Mouse (Mus musculus) stomach, embryonic 16.5 days (tissue): ENCODE data around the gene Alkbh5. TPM values are rescaled to one million over a fixed set of nuclear protein-coding genes. Genes with fewer than 3 reads are reported as not detected.

Experiments
- ATAC-seq: fragments of 200-750 bp; cut with Nextera tagmentation; 2 replicates; pipeline ENCODE4 v1.8.0; 2017; ENCODE audit warnings: moderate number of reproducible peaks, moderate TSS enrichment; ENCODE audit not compliant: insufficient read depth, low FRiP score
- H3K27ac ChIP-seq: fragments of 300-500 bp; sonication (generic); 2 replicates; pipeline ENCODE4 v1.5.1; 2014; ENCODE audit warnings: low read length
- H3K27me3 ChIP-seq: fragments of 300-500 bp; sonication (generic); 2 replicates; pipeline ENCODE4 v1.6.1; 2014; ENCODE audit warnings: low read length, control low read depth, mixed read lengths; ENCODE audit not compliant: control insufficient read depth, insufficient read depth
- H3K36me3 ChIP-seq: fragments of 300-500 bp; sonication (generic); 2 replicates; pipeline ENCODE4 v1.6.1; 2014; ENCODE audit warnings: low read length; ENCODE audit not compliant: control insufficient read depth, insufficient read depth
- H3K4me1 ChIP-seq: fragments of 300-500 bp; sonication (generic); 2 replicates; pipeline ENCODE4 v1.6.1; 2014; ENCODE audit warnings: low read length, control low read depth, mixed read lengths; ENCODE audit not compliant: control insufficient read depth, insufficient read depth
- H3K4me2 ChIP-seq: fragments of 300-500 bp; sonication (generic); 2 replicates; pipeline ENCODE4 v1.6.1; 2014; ENCODE audit warnings: low read depth, low read length, mixed read lengths
- H3K4me3 ChIP-seq: fragments of 300-500 bp; sonication (generic); replicated peaks from 2 replicates; pipeline ENCODE4 v1.5.1; 2014; ENCODE audit warnings: mild to moderate bottlenecking, low read length
- H3K9ac ChIP-seq: fragments of 300-500 bp; sonication (generic); 2 replicates; pipeline ENCODE4 v1.6.1; 2014; ENCODE audit warnings: low read length
- H3K9me3 ChIP-seq: fragments of 300-500 bp; sonication (generic); replicated peaks from 2 replicates; pipeline ENCODE4 v1.6.1; 2016; ENCODE audit warnings: low read length, control low read depth; ENCODE audit not compliant: control insufficient read depth
- WGBS: fragments of 180-500 bp; shearing (Covaris S2); extraction: QIAGEN DNeasy Blood & Tissue Kit; methylation state at CpG from one replicate; pipeline ENCODE4 v1.1.7; 2014; 5-methylcytosine and 5-hydroxymethylcytosine counted together
- polyA plus RNA-seq: library from polyadenylated mRNA; unstranded; fragments of >200 nt; fragmentation: Nextera tagmentation; extraction: Ambion mirVana; gene quantifications from 2 replicates; pipeline ENCODE4 v1.2.1, GENCODE M21; 2015

Gene Alkbh5
- 26.3 and 26.7 TPM in 2 replicates for polyA plus RNA-seq

DNA sequence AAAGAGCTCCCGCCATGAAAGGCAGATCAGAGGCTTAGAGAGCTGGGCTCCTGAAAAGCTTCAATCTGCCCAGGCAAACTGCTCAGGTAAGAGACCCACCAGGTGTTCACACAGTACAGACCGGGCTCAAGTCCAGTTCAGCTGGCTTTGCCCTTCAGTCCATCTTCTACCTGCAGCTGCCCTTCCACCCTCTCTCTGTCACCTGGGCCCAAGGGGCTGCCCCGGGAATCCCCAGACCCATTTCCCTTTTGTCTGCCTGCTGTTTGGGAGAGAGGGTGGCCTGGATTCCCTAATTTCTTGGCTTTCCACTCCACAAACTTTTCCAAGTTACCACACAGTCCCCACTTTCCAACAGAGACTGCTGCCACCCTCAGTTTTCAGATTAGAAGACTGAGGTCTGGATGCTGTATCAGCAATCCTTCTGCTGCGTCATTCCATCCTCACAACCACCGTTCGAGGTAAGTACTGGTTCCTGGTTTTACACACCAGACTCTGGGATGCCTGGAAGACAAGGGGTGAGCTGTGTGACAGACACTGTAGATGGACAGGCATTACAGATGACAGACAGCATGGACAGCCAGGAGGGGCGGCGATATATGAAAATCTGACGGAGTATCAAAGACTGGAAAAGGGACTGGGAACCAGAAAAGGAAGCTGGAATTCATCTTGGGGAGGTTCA lies at the start of gene Alkbh5:
TSS of gene Alkbh5 (plus strand) at position 202 of the 679 bp plus-strand sequence.
- Histone ChIP-seq H3K4me1 (peaks cover 19% of the 10 kb centered on the region), H3K9me3 (no peaks in the 10 kb centered on the region), H3K27ac (peak within 1 kb of the TSS; percentile 100), H3K27me3 (no peaks in the 10 kb centered on the region), H3K4me3 (peak within 1 kb of the TSS; percentile 85), H3K9ac (peak within 1 kb of the TSS; percentile 93), H3K4me2 (peak within 1 kb of the TSS; percentile 69), H3K36me3 (no peaks in the 10 kb centered on the region)
- 18% methylated on average over 9 of the region's 9 CpGs for WGBS
- no peak for ATAC-seq

DNA sequence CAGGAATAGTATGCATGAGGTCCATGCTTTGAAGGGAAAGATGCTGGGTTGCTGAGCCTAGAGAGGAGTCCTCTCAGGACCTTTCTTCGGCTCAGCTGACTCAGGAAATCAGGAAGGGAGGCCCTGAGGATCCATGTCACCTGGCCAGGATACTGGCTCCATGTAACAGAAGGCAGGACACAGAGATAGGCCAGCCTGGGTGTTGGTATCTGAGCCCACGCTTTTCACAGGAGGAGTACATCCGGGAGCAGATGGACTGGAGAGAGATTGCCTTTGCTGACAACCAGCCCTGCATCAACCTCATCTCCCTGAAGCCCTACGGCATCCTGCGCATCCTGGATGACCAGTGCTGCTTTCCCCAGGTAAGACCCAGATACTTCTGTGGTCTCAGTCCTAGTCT lies 43.5 kb upstream of the Alkbh5 start:
- no peak overlapping the region for H3K9ac ChIP-seq
- H3K9me3 ChIP-seq: no peaks in the 10 kb centered on the region
- no peak overlapping the region for H3K27ac ChIP-seq
- WGBS: 90% methylated on average over 5 of the region's 5 CpGs
- H3K36me3 ChIP-seq: no peaks in the 10 kb centered on the region
- H3K4me3 ChIP-seq: no peak overlapping the region
- H3K4me2 ChIP-seq: no peak overlapping the region
- no peaks in the 10 kb centered on the region for H3K4me1 ChIP-seq
- no peak for ATAC-seq
- H3K27me3 ChIP-seq: no peaks in the 10 kb centered on the region

DNA sequence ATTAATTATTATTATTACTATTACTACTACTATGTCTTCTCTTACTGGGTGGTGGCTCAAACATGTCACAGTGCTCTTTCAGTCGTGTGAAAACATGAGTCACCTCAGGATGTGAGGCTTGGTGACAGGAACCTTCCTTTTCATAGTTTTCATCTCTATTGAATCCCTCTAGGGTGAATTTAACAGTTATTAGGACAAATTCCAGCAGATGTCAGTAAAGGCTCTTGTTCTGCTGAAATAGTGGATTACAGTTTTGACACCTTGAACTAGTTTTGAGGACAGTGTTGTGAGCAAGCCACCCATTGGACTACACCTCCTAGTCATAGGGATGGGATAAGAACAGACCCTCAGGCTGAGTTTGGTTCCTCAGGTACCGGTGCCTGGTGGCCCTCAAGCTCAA lies 40.5 kb upstream of the Alkbh5 start:
- no peak overlapping the region for H3K4me3 ChIP-seq
- H3K9ac ChIP-seq: no peak overlapping the region
- H3K4me2 ChIP-seq: no peak overlapping the region
- no peaks in the 10 kb centered on the region for H3K9me3 ChIP-seq
- no peaks in the 10 kb centered on the region for H3K27me3 ChIP-seq
- H3K27ac ChIP-seq: no peak overlapping the region
- WGBS: 54% methylated on average over 2 of the region's 2 CpGs
- ATAC-seq: no peak
- H3K4me1 ChIP-seq: no peaks in the 10 kb centered on the region
- no peaks in the 10 kb centered on the region for H3K36me3 ChIP-seq

DNA sequence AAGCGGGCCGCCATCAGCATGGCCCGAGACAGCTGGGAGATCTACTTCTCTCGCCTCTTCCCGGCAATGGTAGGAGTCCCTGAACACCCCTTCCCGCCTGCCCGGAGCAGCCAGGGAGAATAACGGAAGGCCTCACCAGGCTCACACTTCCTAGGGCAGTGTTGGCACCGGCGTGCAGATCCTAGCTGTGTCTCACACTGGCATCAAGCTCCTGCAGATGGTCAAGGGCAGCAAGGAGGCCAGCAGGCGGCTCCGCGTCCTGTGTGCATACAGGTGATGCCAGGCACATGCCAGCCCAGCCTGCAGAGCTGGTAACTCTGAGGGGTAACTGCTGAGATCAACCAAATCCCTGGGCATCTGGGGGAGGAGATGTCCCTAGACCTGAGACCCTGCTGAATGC lies 28.9 kb upstream of the Alkbh5 start:
- no peak overlapping the region for H3K4me2 ChIP-seq
- no peak overlapping the region for H3K4me3 ChIP-seq
- no peak overlapping the region for H3K9ac ChIP-seq
- H3K4me1 ChIP-seq: peaks cover 11% of the 10 kb centered on the region; the same call in 1 of the 2 replicates
- H3K9me3 ChIP-seq: no peaks in the 10 kb centered on the region
- 83% methylated on average over 13 of the region's 13 CpGs for WGBS
- no peaks in the 10 kb centered on the region for H3K27me3 ChIP-seq
- no peak overlapping the region for H3K27ac ChIP-seq
- H3K36me3 ChIP-seq: no peaks in the 10 kb centered on the region
- ATAC-seq: no peak

DNA sequence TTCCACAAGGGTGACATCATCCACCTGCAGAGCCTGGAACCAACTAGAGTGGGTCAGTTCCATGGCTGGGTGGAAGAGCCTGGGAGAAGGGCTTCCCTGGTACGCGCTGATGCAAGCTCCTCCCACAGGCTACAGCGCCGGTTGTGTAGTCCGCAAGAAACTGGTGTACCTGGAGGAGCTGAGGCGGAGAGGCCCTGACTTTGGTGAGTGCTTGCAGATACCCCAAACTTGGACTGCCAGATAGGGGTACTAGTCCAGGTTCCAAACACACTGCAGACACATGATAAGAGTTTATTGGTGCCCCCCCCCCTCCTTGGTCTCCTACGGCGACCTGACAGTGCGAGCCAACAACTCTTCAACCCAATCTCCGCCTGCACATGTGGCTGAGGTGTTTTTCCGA lies 27.2 kb upstream of the Alkbh5 start:
- Histone ChIP-seq H3K36me3 (no peaks in the 10 kb centered on the region), H3K4me2 (peak overlapping the region; percentile 65), H3K4me3 (peak overlapping the region; percentile 45), H3K27ac (no peak overlapping the region), H3K9ac (peak overlapping the region; percentile 67), H3K4me1 (peaks cover 11% of the 10 kb centered on the region; the same call in 1 of the 2 replicates), H3K9me3 (no peaks in the 10 kb centered on the region), H3K27me3 (no peaks in the 10 kb centered on the region)
- ATAC-seq: peak; percentile 38
- WGBS: 6% methylated on average over 11 of the region's 11 CpGs

DNA sequence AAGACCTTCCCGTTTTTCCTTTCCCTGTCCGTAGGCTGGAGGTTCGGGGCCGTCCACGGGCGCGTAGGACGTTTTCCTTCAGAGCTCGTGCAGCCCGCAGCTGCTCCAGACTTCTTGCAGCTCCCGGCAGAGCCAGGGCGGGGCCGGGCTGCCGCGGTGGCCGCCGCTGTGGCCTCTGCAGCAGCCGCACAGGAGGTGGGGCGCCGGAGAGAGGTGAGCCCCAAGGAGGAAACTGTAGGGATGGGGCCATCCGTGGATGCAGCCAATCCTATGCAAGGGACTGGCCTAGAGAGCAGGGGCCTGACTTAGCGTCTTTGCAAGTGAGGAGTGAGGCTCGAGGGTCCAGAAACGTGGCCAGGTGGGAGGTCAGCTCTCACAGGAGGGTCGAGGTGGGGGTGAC lies 26.7 kb upstream of the Alkbh5 start:
- under 1% methylated on average over 25 of the region's 25 CpGs for WGBS
- peak overlapping the region; percentile 67 for H3K9ac ChIP-seq
- ATAC-seq: peak; percentile 65

DNA sequence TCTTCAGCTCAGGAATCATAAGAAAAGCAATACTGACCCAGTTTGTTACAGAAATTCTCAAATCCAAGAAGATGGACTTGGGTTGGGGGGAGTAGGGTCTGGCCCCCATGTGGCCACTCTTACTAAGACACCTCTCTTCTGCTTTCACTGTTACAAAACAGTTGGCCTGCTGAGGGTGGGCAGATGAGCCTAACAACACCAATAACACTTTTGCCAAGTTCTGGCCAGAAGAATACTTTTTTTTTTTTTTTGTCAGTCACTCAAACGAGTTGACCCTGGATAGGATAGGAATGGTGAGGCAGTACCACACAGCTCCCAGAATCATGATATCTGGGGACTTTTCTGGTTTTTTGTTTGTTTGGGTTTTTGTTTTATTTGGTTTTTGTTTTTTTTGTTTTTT lies 24.3 kb upstream of the Alkbh5 start:
- ATAC-seq: no peak
- no peak overlapping the region for H3K27ac ChIP-seq
- no peak overlapping the region for H3K4me2 ChIP-seq
- no peaks in the 10 kb centered on the region for H3K27me3 ChIP-seq
- H3K4me1 ChIP-seq: peaks cover 11% of the 10 kb centered on the region; the same call in 1 of the 2 replicates
- WGBS: 60% methylated on average over 1 of the region's 1 CpGs
- no peaks in the 10 kb centered on the region for H3K36me3 ChIP-seq
- no peak overlapping the region for H3K9ac ChIP-seq
- H3K4me3 ChIP-seq: no peak overlapping the region
- no peaks in the 10 kb centered on the region for H3K9me3 ChIP-seq

More for the DNA sequence above, 26.7 kb upstream of the Alkbh5 start:
- no peaks in the 10 kb centered on the region for H3K27me3 ChIP-seq
- H3K9me3 ChIP-seq: no peaks in the 10 kb centered on the region
- H3K4me1 ChIP-seq: peaks cover 11% of the 10 kb centered on the region; the same call in 1 of the 2 replicates
- no peaks in the 10 kb centered on the region for H3K36me3 ChIP-seq
- H3K27ac ChIP-seq: no peak overlapping the region
- peak overlapping the region; percentile 45 for H3K4me3 ChIP-seq
- H3K4me2 ChIP-seq: peak overlapping the region; percentile 65

DNA sequence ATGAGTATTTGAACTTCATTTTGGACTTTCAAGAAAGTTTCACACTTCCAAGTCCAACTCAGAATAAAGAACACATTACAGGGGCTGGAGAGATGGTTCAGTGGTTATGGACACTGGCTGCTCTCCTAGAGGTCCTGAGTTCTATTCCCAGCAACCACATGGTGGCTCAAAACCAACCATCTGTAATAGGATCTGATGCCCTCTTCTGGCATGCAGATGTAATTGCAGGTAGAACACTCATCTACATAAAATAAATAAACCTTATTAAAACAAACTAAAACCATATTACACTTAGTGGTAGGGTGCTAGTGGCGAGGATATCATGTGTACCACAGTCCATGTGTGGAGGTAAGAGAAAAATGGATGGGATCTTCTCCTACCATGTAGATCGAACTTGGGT lies 23.7 kb upstream of the Alkbh5 start:
- no peak overlapping the region for H3K27ac ChIP-seq
- H3K36me3 ChIP-seq: no peaks in the 10 kb centered on the region
- H3K9me3 ChIP-seq: no peaks in the 10 kb centered on the region
- peaks cover 11% of the 10 kb centered on the region; the same call in 1 of the 2 replicates for H3K4me1 ChIP-seq
- no peak overlapping the region for H3K4me2 ChIP-seq
- no peak overlapping the region for H3K4me3 ChIP-seq
- H3K9ac ChIP-seq: no peak overlapping the region
- H3K27me3 ChIP-seq: no peaks in the 10 kb centered on the region
- WGBS: 78% methylated on average over 2 of the region's 2 CpGs
- no peak for ATAC-seq

DNA sequence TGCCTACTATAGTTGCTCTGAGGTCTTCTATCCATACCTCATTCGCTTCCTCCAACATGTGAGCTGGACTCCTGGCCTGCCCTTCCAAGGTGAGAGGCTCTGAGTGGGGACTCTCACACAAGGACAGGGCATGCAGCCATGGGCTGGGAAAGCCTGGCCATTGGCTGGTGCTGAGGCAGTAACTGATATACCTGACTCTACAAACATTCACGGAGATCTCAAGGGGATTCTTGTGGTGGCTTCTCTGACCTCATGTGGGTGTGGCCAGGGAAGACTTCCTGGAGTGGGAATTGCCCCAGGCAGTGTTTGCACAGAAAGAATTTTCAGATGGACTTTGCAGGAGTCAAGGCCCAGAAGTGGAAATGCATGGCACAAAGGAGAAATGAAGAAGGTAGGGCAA lies 21.2 kb upstream of the Alkbh5 start:
- Histone ChIP-seq H3K36me3 (no peaks in the 10 kb centered on the region), H3K27ac (no peak overlapping the region), H3K4me1 (no peaks in the 10 kb centered on the region), H3K27me3 (no peaks in the 10 kb centered on the region), H3K9me3 (no peaks in the 10 kb centered on the region), H3K9ac (no peak overlapping the region), H3K4me2 (no peak overlapping the region), H3K4me3 (no peak overlapping the region)
- no peak for ATAC-seq
- 43% methylated on average over 2 of the region's 2 CpGs for WGBS
